Mouse (Mus musculus) cerebellum, postnatal 14 days (tissue): Measurements from ENCODE around the gene 4930590J08Rik.
"Not testable (repeated sequence)": the region's sequence is repeated elsewhere in the genome, so short reads cannot be mapped to it uniquely, and the experiment has no call there.

ENCODE experiments used
- DNase-seq, 2 experiments: peaks; one replicate each; pipeline ENCODE4 v3.0.0; 2021; ENCODE audit warnings: mixed read lengths in 2 of 2

Gene 4930590J08Rik

GRCm38 (mm10) chr6:91902509-91902908, at the start of gene 4930590J08Rik:
4930590J08Rik (plus strand) TSS chr6:91902809.
- DNase-seq = not testable (repeated sequence)

GRCm38 (mm10) chr6:91858339-91858738, 44.3 kb upstream of the 4930590J08Rik start:
- no peak for DNase-seq

- DNase-seq = peak; percentile 57 to 59
Measured at GRCm38 (mm10) chr6:91862848-91863247, 39.8 kb upstream of the 4930590J08Rik start.

- no peak for DNase-seq
Measured at GRCm38 (mm10) chr6:91864595-91864994, 38.0 kb upstream of the 4930590J08Rik start.

GRCm38 (mm10) chr6:91865601-91866000, 37.0 kb upstream of the 4930590J08Rik start:
- no peak for DNase-seq

GRCm38 (mm10) chr6:91868091-91868490, 34.5 kb upstream of the 4930590J08Rik start:
- DNase-seq = no peak

- no peak for DNase-seq
Measured at GRCm38 (mm10) chr6:91872781-91873180, 29.8 kb upstream of the 4930590J08Rik start.

- DNase-seq = peak; percentile 92
Measured at GRCm38 (mm10) chr6:91877885-91878651, 24.5 kb upstream of the 4930590J08Rik start, which contains the start of gene Ccdc174. Ccdc174 (plus strand) TSS chr6:91878053.

GRCm38 (mm10) chr6:91883859-91884258, 18.8 kb upstream of the 4930590J08Rik start:
- DNase-seq = no peak

GRCm38 (mm10) chr6:91889255-91889906, 13.2 kb upstream of the 4930590J08Rik start:
- DNase-seq = no peak

GRCm38 (mm10) chr6:91890615-91891014, 12.0 kb upstream of the 4930590J08Rik start:
- DNase-seq = no peak

- no peak for DNase-seq
Measured at GRCm38 (mm10) chr6:91891776-91892175, 10.8 kb upstream of the 4930590J08Rik start.

GRCm38 (mm10) chr6:91896783-91897182, 5.8 kb upstream of the 4930590J08Rik start:
- DNase-seq = no peak

- DNase-seq = peak; percentile 87 to 90
Measured at GRCm38 (mm10) chr6:91901505-91901904, 1.1 kb upstream of the 4930590J08Rik start.

- no peak for DNase-seq
Measured at GRCm38 (mm10) chr6:91914011-91914410, 11.4 kb downstream of the 4930590J08Rik start.

- DNase-seq = no peak
Measured at GRCm38 (mm10) chr6:91917286-91917685, 14.7 kb downstream of the 4930590J08Rik start.

GRCm38 (mm10) chr6:91917716-91918115, 15.1 kb downstream of the 4930590J08Rik start:
- DNase-seq = no peak

GRCm38 (mm10) chr6:91931231-91931630, 28.6 kb downstream of the 4930590J08Rik start:
- DNase-seq = no peak

- DNase-seq = no peak
Measured at GRCm38 (mm10) chr6:91938491-91938890, 35.9 kb downstream of the 4930590J08Rik start.

- DNase-seq = peak; percentile 23 to 54
Measured at GRCm38 (mm10) chr6:91948426-91948825, 45.8 kb downstream of the 4930590J08Rik start.

- not testable (repeated sequence) for DNase-seq
Measured at GRCm38 (mm10) chr6:91958015-91958414, 55.4 kb downstream of the 4930590J08Rik start.

- no peak for DNase-seq
Measured at GRCm38 (mm10) chr6:91960028-91960811, 57.6 kb downstream of the 4930590J08Rik start.

GRCm38 (mm10) chr6:91963429-91963828, 60.8 kb downstream of the 4930590J08Rik start:
- no peak for DNase-seq
